8 mouse cellular contexts compared by ENCODE assay signal in the genomic region with DNA sequence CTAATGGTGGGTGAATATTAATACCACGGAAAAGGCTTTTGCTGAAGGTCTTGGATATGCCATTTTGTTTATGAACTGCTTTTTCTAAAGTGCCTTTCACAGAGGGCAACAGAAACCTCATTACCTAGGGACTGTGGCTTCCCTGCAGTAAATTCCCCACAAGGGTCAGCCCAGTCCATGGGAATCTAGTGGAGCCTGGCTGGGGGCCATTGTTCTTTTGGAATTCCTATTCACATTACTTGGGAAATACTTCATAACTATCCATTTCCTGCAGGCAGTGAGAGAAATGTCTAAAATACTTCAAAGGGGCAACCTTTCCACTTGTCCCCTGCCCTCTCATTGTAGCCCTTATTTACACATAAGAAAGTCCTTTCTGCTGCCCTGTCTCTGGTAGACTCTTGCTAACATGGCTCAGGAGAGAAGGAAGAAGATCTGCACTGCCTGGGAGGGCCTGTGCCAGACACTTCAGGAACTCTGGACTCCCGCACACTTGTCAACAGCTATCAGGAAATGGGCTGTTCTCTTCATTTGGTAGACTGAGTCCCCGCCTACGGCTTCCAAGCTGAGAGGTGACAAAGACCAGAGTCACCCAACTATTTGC.
DNase-seq lines count a peak whose midpoint lies in the region; ATAC-seq and TF ChIP-seq lines count a peak whose summit lies in the region.

No protein-coding gene starts in this region.

- TF ChIP-seq CTCF in Patski (IDR thresholded peaks at IDR 0.05): no peak

- no peak overlapping the region for H3K4me2 ChIP-seq in forebrain, embryonic 16.5 days (ENCODE audit: low read length)
- no peak overlapping the region for H3K4me2 ChIP-seq in forebrain, embryonic 13.5 days
- no peak overlapping the region for H3K4me2 ChIP-seq in hindbrain, embryonic 15.5 days
- H3K4me2 ChIP-seq in lung, embryonic 16.5 days (ENCODE audit: low read depth, low read length): no peak overlapping the region

- no peaks in the 10 kb centered on the region for H3K9me3 ChIP-seq in forebrain, embryonic 16.5 days (ENCODE audit: control insufficient read depth, low read length)
- no peaks in the 10 kb centered on the region for H3K9me3 ChIP-seq in forebrain, embryonic 13.5 days (replicated peaks)
- H3K9me3 ChIP-seq in hindbrain, embryonic 15.5 days: no peaks in the 10 kb centered on the region
- no peaks in the 10 kb centered on the region for H3K9me3 ChIP-seq in lung, embryonic 16.5 days (ENCODE audit: control insufficient read depth, low read length)

- H3K4me1 ChIP-seq in forebrain, embryonic 16.5 days (replicated peaks; ENCODE audit: control insufficient read depth, insufficient read depth, low read length): peaks cover 2% of the 10 kb centered on the region; the same call in 1 of the 2 replicates
- H3K4me1 ChIP-seq in forebrain, embryonic 13.5 days: peaks cover 5% of the 10 kb centered on the region; the same call in 1 of the 2 replicates
- no peaks in the 10 kb centered on the region; the same call in 1 of the 2 replicates for H3K4me1 ChIP-seq in hindbrain, embryonic 15.5 days (replicated peaks)
- peaks cover 4% of the 10 kb centered on the region; the same call in 1 of the 2 replicates for H3K4me1 ChIP-seq in lung, embryonic 16.5 days (replicated peaks; ENCODE audit: control insufficient read depth, insufficient read depth, low read length)

- H3K27ac ChIP-seq in forebrain, embryonic 16.5 days (ENCODE audit: low read length): no peak overlapping the region
- no peak overlapping the region for H3K27ac ChIP-seq in forebrain, embryonic 13.5 days
- no peak overlapping the region for H3K27ac ChIP-seq in hindbrain, embryonic 15.5 days (replicated peaks)
- H3K27ac ChIP-seq in lung, embryonic 16.5 days (ENCODE audit: low read length): no peak overlapping the region

- peak; percentile 12; the same call in 1 of the 2 replicates for ATAC-seq in forebrain, embryonic 16.5 days
- no peak; the same call in none of the 2 replicates for ATAC-seq in forebrain, embryonic 13.5 days
- ATAC-seq in Patski: peak; percentile 12
- peak; percentile 71; the same call in 1 of the 2 replicates for ATAC-seq in hindbrain, embryonic 15.5 days (ENCODE audit: low FRiP score, low read depth)
- ATAC-seq in lung, embryonic 16.5 days (ENCODE audit: low read depth): peak; percentile 24; the same call in 1 of the 2 replicates

- no peaks in the 10 kb centered on the region for H3K36me3 ChIP-seq in forebrain, embryonic 16.5 days (ENCODE audit: control insufficient read depth, insufficient read depth)
- no peaks in the 10 kb centered on the region for H3K36me3 ChIP-seq in forebrain, embryonic 13.5 days (ENCODE audit: poor library complexity, severe bottlenecking)
- H3K36me3 ChIP-seq in hindbrain, embryonic 15.5 days: no peaks in the 10 kb centered on the region
- H3K36me3 ChIP-seq in lung, embryonic 16.5 days (ENCODE audit: control insufficient read depth, insufficient read depth, low read length): no peaks in the 10 kb centered on the region

- POLR2A ChIA-PET in Patski (lab: Charles Lee): interaction anchor here (1.4 kb wide), 1 partner anchor 274 kb away, joined by 4 read pairs; no protein-coding TSS in a partner anchor

- CTCF ChIA-PET in Patski (lab: Charles Lee): interaction anchor here (0.6 to 2.8 kb wide), 15 partner anchors 10 to 441 kb away, joined by 3 to 30 read pairs (median 3); a partner anchor contains a TSS

- H3K9ac ChIP-seq in forebrain, embryonic 16.5 days (replicated peaks; ENCODE audit: low read depth, low read length): no peak overlapping the region
- H3K9ac ChIP-seq in forebrain, embryonic 13.5 days: no peak overlapping the region
- no peak overlapping the region for H3K9ac ChIP-seq in hindbrain, embryonic 15.5 days
- H3K9ac ChIP-seq in lung, embryonic 16.5 days (ENCODE audit: low read length): no peak overlapping the region

- in situ Hi-C loops in Patski (cut with MboI; ENCODE audit: low pct_unique_long_range_greater_than_20kb): loop anchor here (5.0 kb wide), 2 partner anchors 270 to 420 kb away; no protein-coding TSS in a partner anchor

- WGBS in forebrain, embryonic 16.5 days: 65% methylated on average over 4 of the region's 4 CpGs
- WGBS in forebrain, embryonic 13.5 days: 63% methylated on average over 4 of the region's 4 CpGs
- WGBS in hindbrain, embryonic 15.5 days: 66% methylated on average over 4 of the region's 4 CpGs
- 42% methylated on average over 4 of the region's 4 CpGs for WGBS in lung, embryonic 16.5 days

- DNase-seq in Patski (ENCODE audit: low read depth, low spot score): no peak
- no peak for DNase-seq in right cerebral cortex, postnatal 14 days
- DNase-seq in left cerebral cortex, adult 9 months (ENCODE audit: low spot score in 2 of 2): no peak
- no peak for DNase-seq in cerebellum, adult 11-12 months

- no peak overlapping the region for H3K4me3 ChIP-seq in forebrain, embryonic 16.5 days (replicated peaks; ENCODE audit: low read length)
- H3K4me3 ChIP-seq in forebrain, embryonic 13.5 days: no peak overlapping the region
- no peak overlapping the region for H3K4me3 ChIP-seq in hindbrain, embryonic 15.5 days
- H3K4me3 ChIP-seq in lung, embryonic 16.5 days (ENCODE audit: low read length): no peak overlapping the region

- H3K27me3 ChIP-seq in forebrain, embryonic 16.5 days (replicated peaks; ENCODE audit: control insufficient read depth, insufficient read depth, low read length): no peaks in the 10 kb centered on the region
- no peaks in the 10 kb centered on the region for H3K27me3 ChIP-seq in forebrain, embryonic 13.5 days
- no peaks in the 10 kb centered on the region for H3K27me3 ChIP-seq in Patski
- no peaks in the 10 kb centered on the region for H3K27me3 ChIP-seq in hindbrain, embryonic 15.5 days
- no peaks in the 10 kb centered on the region for H3K27me3 ChIP-seq in lung, embryonic 16.5 days (ENCODE audit: control insufficient read depth, insufficient read depth, low read depth, low read length)
